Mouse (Mus musculus) splenic B cell, adult 2 months (primary cell): ENCODE measurements around the gene Taf3.
A peak's percentile ranks its signal among the peaks of the same experiment; 100 is the strongest.

Source experiments
- DNase-seq: peaks from one replicate; pipeline ENCODE4 v3.0.0-alpha.2; 2011; ENCODE audit warnings: low read depth, low spot score
- H3K27me3 ChIP-seq: 2 replicates; pipeline ENCODE4 v1.6.1; 2012; ENCODE audit warnings: mild to moderate bottlenecking, low read length, moderate library complexity, mixed read lengths; ENCODE audit not compliant: control insufficient read depth, poor library complexity, insufficient read depth, severe bottlenecking
- H3K36me3 ChIP-seq: 2 replicates; pipeline ENCODE4 v1.6.1; 2012; ENCODE audit warnings: mild to moderate bottlenecking, low read length, moderate library complexity, mixed read lengths; ENCODE audit not compliant: control insufficient read depth, poor library complexity, insufficient read depth, severe bottlenecking

Gene Taf3

DNA sequence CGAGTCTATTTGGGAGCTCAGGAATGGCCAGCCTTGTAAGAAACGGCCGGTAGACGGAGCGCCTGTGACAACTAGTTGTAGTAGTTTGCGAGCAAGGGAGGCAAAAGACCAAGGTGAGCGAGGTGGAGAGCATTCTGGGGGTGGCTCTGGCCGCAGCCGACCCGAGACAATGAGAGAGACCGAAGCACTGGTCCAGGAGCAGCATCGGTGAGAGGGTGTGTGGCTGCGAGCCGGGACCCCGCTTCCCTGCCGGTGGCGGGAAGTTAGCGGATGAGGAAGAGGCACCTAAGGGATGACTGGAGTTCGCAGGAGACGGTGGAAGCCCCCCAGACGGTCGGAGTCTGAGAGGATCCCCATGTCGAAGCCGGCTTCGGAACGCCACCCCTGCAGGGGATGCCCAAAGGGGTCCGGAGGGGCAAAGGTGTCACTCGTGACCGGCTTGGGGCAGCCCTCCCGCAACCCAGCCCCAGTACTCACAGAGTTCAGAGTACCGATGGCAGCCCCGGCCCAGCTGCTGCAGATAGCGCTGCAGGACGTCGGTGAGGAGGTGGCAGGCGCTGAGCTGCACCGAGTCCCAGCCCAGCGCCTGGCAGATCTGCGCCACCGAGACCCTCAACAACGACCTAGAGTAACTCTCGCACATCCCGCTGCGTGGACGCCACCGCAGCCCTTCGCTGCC is 499 bp downstream of the Taf3 start:
- peak; percentile 28 for DNase-seq
- Histone ChIP-seq H3K36me3 (no peaks in the 10 kb centered on the region), H3K27me3 (no peaks in the 10 kb centered on the region)

DNA sequence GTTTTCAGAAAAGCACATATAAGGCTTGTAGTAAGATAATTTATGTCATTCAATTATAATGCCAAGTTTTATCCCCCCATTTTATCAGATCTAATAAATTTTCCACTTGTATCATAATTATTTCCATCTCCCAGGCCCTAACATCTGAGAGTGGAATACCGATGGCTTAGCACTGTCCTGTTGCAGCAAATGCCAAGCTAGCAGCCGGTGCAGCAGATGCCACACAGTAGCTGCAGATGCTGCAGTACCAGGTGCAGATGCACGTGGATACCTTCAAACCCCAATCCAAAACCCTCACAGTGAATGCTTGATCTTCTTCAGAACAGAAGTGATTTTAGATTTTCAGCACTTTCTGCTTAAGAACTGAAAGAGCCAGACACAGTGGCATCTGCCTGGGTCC is 13.4 kb downstream of the Taf3 start:
- Histone ChIP-seq H3K27me3 (no peaks in the 10 kb centered on the region), H3K36me3 (no peaks in the 10 kb centered on the region)
- no peak for DNase-seq

DNA sequence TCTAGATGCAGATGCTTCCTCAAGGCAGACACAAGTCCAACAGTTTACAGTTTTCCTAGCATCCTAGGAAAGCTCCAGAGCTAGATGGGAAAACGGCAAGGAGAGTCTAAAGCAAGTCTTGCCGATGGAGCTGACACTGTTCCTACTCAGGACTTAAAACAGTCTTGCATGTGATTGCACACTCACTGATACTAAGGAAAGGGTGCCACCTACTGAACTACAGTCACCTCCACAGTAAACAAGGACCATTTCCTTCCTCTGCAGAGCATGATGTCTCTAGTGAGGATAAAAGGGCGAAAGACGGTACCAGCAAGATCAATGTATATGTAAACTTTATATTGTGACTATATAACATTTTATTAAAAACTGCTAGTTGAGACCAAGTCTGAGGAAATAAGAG is 14.7 kb downstream of the Taf3 start:
- no peak for DNase-seq
- Histone ChIP-seq H3K36me3 (no peaks in the 10 kb centered on the region), H3K27me3 (no peaks in the 10 kb centered on the region)

DNA sequence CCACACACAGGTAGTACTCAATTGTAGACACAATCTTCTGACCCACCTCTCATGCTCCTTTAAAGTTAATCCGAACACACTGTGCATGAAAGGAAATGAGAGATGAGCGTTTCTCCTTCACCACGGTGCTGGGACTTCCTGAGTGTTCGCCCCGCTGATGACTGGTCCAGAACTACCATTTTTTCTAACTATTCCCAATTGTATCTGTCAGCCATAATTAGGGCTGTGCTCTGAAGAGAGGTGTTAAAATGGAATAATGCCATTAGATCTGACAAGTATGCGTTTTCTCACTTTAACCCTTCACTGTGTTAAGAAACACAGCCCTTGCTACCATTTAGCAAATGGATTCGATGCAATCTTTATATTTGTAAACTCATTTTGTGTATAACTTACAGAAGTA is 18.6 kb downstream of the Taf3 start:
- no peak for DNase-seq
- no peaks in the 10 kb centered on the region for H3K27me3 ChIP-seq
- no peaks in the 10 kb centered on the region for H3K36me3 ChIP-seq

DNA sequence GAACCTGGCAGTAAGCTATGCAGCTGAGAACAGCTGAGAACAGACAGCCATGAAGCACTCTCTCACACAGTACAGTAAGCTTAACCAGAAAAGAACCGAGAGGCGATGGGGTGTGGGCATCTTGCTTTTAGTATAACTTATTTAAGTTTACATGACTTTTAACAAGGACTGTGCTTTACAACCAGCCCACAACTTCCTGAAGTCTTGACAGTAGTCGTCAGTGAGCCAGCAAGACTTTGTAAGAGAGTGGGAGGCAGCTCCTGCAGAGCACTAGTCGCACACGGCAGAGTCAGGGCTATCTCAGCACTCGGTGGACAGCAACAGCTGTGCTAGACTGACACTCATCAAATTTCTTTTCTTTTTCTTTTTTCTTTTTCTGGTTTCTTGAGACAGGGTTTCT is 24.1 kb downstream of the Taf3 start:
- no peak for DNase-seq
- peaks cover 2% of the 10 kb centered on the region; the same call in 1 of the 2 replicates for H3K36me3 ChIP-seq

GRCm38 (mm10) chr2:10021296-10021695 is 27.1 kb downstream of the Taf3 start:
- no peak for DNase-seq
- Histone ChIP-seq H3K36me3 (peaks cover 2% of the 10 kb centered on the region; the same call in 1 of the 2 replicates), H3K27me3 (no peaks in the 10 kb centered on the region)

More for the DNA sequence above, 24.1 kb downstream of the Taf3 start:
- H3K27me3 ChIP-seq = no peaks in the 10 kb centered on the region

GRCm38 (mm10) chr2:10014951-10015635 is 33.3 kb downstream of the Taf3 start:
- Histone ChIP-seq H3K27me3 (no peaks in the 10 kb centered on the region), H3K36me3 (no peaks in the 10 kb centered on the region)
- no peak for DNase-seq

DNA sequence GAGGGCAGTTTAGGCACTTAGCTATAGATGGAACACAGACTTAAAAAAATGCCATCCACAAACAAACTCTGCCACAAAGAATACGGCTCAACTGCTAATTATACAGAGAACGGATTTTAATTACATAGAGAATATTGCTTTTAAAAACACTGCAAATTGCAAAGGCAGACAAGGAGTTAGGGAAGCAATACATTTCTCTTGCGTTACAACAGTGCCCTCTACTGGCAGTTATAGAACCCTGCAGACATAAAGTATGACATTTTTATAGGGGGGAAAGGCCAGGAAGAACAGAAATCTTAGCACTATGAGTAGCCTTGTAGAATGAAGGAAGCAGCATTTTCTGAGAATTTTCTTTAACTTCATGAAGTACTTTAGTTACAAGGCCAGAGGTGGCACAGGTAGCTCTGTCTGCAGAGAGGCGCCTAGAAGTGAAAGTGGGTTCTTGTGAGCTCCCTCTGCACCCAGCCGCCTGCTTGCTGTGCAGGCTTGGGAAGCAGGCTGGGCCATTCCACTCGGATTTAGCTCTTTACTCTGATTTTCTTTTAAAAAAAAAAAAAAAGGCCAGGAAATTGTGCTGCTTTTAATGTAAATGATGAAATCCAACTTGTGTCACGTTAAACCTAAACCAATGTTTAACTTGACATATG is 38.0 kb downstream of the Taf3 start:
- Histone ChIP-seq H3K36me3 (no peaks in the 10 kb centered on the region), H3K27me3 (no peaks in the 10 kb centered on the region)
- DNase-seq = peak; percentile 78

- H3K36me3 ChIP-seq = no peaks in the 10 kb centered on the region
- no peaks in the 10 kb centered on the region for H3K27me3 ChIP-seq
- no peak for DNase-seq
Measured at GRCm38 (mm10) chr2:10009671-10010254, 38.6 kb downstream of the Taf3 start.

DNA sequence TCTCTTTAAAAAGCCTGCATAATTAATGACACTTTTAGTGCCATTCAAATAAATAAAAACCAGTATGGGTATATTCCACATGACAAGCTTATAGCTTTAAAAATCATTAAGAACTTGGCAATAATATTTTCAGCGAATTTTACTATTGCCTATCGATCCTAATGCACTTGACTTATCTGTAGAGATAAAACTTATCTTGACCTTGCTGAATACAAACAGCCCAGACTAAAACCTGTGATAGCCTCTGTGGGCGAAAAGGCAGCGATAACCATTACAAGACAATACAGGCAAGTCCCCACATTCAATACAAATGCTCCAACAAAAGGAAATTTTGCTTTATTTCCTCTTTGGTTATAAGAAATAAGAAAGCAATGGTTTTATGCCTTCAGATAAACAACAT is 39.8 kb downstream of the Taf3 start:
- no peaks in the 10 kb centered on the region for H3K36me3 ChIP-seq
- no peaks in the 10 kb centered on the region for H3K27me3 ChIP-seq
- no peak for DNase-seq

DNA sequence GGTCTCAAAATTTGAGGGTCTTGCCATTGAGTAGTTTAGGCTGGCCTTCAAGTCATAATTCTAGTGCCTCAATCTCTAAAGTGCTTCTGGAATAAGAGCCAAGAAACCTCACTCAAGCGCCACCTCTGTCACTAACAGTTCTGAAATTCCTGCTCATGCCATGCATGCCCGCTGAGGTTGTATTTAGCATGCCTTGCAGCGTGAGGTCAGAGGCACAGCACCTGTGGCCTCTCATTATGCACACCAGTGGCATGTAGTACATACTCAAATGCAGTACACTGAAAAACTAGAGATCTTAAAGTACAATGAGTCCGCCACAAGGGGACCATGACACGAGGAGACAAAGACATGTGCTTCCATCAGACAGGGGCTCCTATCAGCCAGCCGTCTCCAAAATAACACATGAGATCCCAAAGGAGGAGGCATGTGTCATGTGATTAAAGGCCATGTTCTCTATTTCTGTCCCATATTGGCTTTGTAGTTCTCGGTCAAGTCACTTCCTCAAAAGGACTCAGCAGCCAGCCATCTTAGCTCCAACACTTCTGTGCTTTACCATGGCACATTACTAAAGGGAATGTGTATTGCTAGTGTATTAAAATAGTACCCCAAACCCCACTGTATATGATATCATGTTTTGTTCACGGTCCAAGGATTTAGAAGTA is 43.3 kb downstream of the Taf3 start:
- Histone ChIP-seq H3K27me3 (no peaks in the 10 kb centered on the region), H3K36me3 (no peaks in the 10 kb centered on the region)
- DNase-seq = peak; percentile 15

- H3K36me3 ChIP-seq = no peaks in the 10 kb centered on the region
- no peak for DNase-seq
- no peaks in the 10 kb centered on the region for H3K27me3 ChIP-seq
Measured at GRCm38 (mm10) chr2:10003358-10003757, 45.0 kb downstream of the Taf3 start.

DNA sequence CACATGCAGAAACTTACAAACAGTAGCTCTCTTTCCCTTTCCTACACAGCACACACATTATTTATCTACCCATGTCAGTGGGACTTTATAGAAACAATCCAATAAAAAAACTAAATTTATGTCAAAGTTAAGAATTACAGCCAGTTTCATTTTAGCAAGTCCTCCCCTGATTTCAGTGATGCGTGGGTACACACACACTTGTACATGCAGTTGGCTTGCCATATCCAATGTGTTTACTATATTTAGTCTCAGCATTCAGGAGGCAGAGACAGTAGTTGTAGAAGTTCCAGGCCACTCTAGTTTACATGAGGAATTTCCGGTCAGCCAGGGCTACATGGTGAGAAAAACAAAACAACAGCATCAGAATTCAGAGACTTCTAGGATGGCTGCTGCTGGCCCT is 46.8 kb downstream of the Taf3 start:
- H3K36me3 ChIP-seq = no peaks in the 10 kb centered on the region
- H3K27me3 ChIP-seq = no peaks in the 10 kb centered on the region; the same call in 1 of the 2 replicates
- no peak for DNase-seq

DNA sequence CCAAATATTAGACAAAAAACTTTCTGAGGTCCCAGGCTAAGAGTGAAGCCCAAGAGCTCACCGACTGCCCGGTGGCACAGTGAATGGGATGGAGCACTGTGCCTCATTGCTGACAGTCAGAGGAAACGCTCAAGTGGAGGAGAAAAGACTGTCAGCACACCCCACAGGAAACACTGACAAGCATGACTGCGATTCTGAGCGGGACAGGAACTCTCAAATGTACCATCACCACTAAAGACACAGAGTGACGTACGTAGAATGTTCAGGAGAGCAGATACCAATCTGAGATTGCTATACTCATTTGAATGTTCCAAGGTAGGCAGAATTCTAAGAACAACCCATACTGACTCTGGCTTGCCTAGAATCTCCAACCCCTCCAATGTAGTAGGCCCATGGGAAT is 50.9 kb downstream of the Taf3 start:
- no peaks in the 10 kb centered on the region for H3K36me3 ChIP-seq
- H3K27me3 ChIP-seq = no peaks in the 10 kb centered on the region; the same call in 1 of the 2 replicates
- peak; percentile 83 for DNase-seq
